Mouse (Mus musculus) ES-Bruce4 (cell line): ENCODE data around the gene Fastkd5.

Source experiments
- CTCF ChIP-seq: IDR thresholded peaks from one replicate; pipeline ENCODE4 v1.8.1; 2011; ENCODE audit warnings: low read depth, low read length
- EP300 ChIP-seq: IDR thresholded peaks from 2 replicates; pipeline ENCODE4 v1.6.1; 2011; ENCODE audit warnings: low read depth, low read length; ENCODE audit not compliant: insufficient read depth
- POLR2A ChIP-seq: IDR thresholded peaks from one replicate; pipeline ENCODE4 v1.8.1; 2011; ENCODE audit warnings: low read length; ENCODE audit not compliant: insufficient read depth

DNA sequence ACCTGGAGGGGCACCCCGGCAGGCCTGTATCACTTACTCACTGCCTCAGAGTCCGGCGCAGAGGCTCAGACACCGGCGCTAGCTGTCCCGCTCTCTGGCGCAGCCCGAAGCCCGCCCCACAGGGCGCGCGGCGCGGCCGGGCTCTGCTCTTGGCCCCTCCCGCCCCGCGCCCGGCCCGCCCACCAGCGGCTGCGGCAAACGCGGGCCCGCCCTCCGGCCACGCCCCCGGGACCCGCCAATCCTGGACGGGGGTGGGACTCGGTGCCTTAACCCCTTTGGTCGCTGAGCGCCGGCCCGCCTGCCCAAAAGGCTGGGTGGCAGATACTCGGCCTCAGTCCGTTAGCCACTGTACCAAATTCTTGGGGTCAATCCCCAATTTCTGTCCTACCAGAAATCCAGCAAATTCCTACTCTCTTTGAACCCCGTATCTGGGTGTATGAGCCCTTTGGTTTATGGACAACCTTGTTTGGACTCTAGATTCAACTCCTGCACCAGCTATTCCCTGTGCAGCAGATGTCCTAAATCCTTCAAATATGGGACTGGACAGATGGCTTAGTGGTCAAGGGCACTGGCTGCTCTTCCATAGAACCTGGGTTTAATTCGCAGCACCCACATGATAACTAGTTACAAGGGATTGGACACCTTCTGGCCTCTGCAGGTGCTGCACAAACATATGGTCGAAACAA is 13.0 kb upstream of the Fastkd5 start, which contains the start of gene Lzts3:
- TF ChIP-seq EP300: no peak
- TF ChIP-seq CTCF: no peak
- TF ChIP-seq POLR2A: no peak
